In genomic region chr1:139161619-139162018, GRCm38 (mm10) we compare ENCODE assay signal across 12 mouse cellular contexts.
DNase-seq lines count a peak whose midpoint lies in the region; ATAC-seq and TF ChIP-seq lines count a peak whose summit lies in the region.
"Had no signal": no experiment of that assay in that cellular context is flagged by ENCODE, and none has a peak within 500 bp of the region (broad histone marks: within the 10 kb centered on the region; RNA-seq: fewer than 3 reads in every experiment).

No protein-coding gene starts in this region.

- no peaks in the 10 kb centered on the region for H3K4me1 ChIP-seq in embryonic facial prominence, embryonic 11.5 days (ENCODE audit: control insufficient read depth, insufficient read depth, low read length)
- H3K4me1 ChIP-seq in embryonic facial prominence, embryonic 10.5 days = no peaks in the 10 kb centered on the region
- H3K4me1 ChIP-seq in liver, postnatal 0 days (ENCODE audit: insufficient read depth) = no peaks in the 10 kb centered on the region
- H3K4me1 ChIP-seq in liver, embryonic 12.5 days = no peaks in the 10 kb centered on the region

- H3K36me3 ChIP-seq in embryonic facial prominence, embryonic 11.5 days (replicated peaks; ENCODE audit: control insufficient read depth, insufficient read depth, low read depth, low read length) = no peaks in the 10 kb centered on the region
- no peaks in the 10 kb centered on the region for H3K36me3 ChIP-seq in embryonic facial prominence, embryonic 10.5 days (replicated peaks)
- H3K36me3 ChIP-seq in liver, postnatal 0 days (replicated peaks; ENCODE audit: insufficient read depth, low read length) = peaks cover 2% of the 10 kb centered on the region; the same call in 1 of the 2 replicates
- H3K36me3 ChIP-seq in liver, embryonic 12.5 days = no peaks in the 10 kb centered on the region

- H3K4me2 ChIP-seq in embryonic facial prominence, embryonic 11.5 days (ENCODE audit: low read depth, low read length) = no peak overlapping the region
- H3K4me2 ChIP-seq in liver, postnatal 0 days (ENCODE audit: low read depth, low read length) = no peak overlapping the region
- no peak overlapping the region for H3K4me2 ChIP-seq in liver, embryonic 12.5 days
- H3K4me2 ChIP-seq: heart, embryonic 11.5 days had no signal

- no peak overlapping the region for H3K9ac ChIP-seq in embryonic facial prominence, embryonic 11.5 days (replicated peaks; ENCODE audit: low read length)
- no peak overlapping the region for H3K9ac ChIP-seq in liver, postnatal 0 days (replicated peaks)
- no peak overlapping the region for H3K9ac ChIP-seq in liver, embryonic 12.5 days

- DNase-seq in embryonic facial prominence, embryonic 11.5 days (ENCODE audit: low spot score) = peak; percentile 37
- DNase-seq in embryonic facial prominence, embryonic 10.5 days (ENCODE audit: low spot score) = no peak
- no peak for DNase-seq in liver, postnatal 0 days
- peak; percentile 47 for DNase-seq in retina, adult 2 months (ENCODE audit: low read depth, low spot score)
- DNase-seq in cerebellum, postnatal 14 days = no peak
- no peak for DNase-seq in urinary bladder, adult 2 months (ENCODE audit: low spot score)
- DNase-seq: cerebellum, adult 9-10 months; lung, postnatal 36 days; right cerebral cortex, postnatal 14 days had no signal

- ATAC-seq in embryonic facial prominence, embryonic 11.5 days (replicated peaks; ENCODE audit: insufficient number of reproducible peaks, low FRiP score, low TSS enrichment, low read depth) = 0 out of 2 replicates have a peak, but pooled peaks have one; percentile 29
- no peak for ATAC-seq in liver, postnatal 0 days
- ATAC-seq in liver, embryonic 12.5 days = no peak
- ATAC-seq in common myeloid progenitor, adult 5-6 weeks (replicated peaks; ENCODE audit: low read depth, poor library complexity, severe bottlenecking) = peak; percentile 66

- peak; percentile 36; the same call in 1 of the 2 replicates for TF ChIP-seq CTCF in liver, postnatal 0 days (IDR thresholded peaks at IDR 0.05; ENCODE audit: low read depth)

- no peaks in the 10 kb centered on the region for H3K27me3 ChIP-seq in embryonic facial prominence, embryonic 11.5 days (ENCODE audit: control insufficient read depth, insufficient read depth, low read length)
- no peaks in the 10 kb centered on the region for H3K27me3 ChIP-seq in embryonic facial prominence, embryonic 10.5 days (replicated peaks; ENCODE audit: low read depth, poor library complexity, severe bottlenecking)
- H3K27me3 ChIP-seq in liver, postnatal 0 days (ENCODE audit: insufficient read depth, low read length) = no peaks in the 10 kb centered on the region
- H3K27me3 ChIP-seq in liver, embryonic 12.5 days (replicated peaks) = no peaks in the 10 kb centered on the region

- TF ChIP-seq EP300 in liver, postnatal 0 days (IDR thresholded peaks at IDR 0.05; ENCODE audit: low read depth) = no peak

- no peak overlapping the region for H3K4me3 ChIP-seq in embryonic facial prominence, embryonic 11.5 days (ENCODE audit: low read depth, low read length)
- H3K4me3 ChIP-seq in embryonic facial prominence, embryonic 10.5 days = no peak overlapping the region
- no peak overlapping the region for H3K4me3 ChIP-seq in liver, postnatal 0 days (ENCODE audit: low read depth, low read length)
- no peak overlapping the region for H3K4me3 ChIP-seq in liver, embryonic 12.5 days

- H3K27ac ChIP-seq in embryonic facial prominence, embryonic 11.5 days (replicated peaks; ENCODE audit: low read depth, low read length) = no peak overlapping the region
- H3K27ac ChIP-seq in embryonic facial prominence, embryonic 10.5 days (replicated peaks) = no peak overlapping the region
- no peak overlapping the region for H3K27ac ChIP-seq in liver, postnatal 0 days (ENCODE audit: low read depth)
- no peak overlapping the region for H3K27ac ChIP-seq in liver, embryonic 12.5 days

- 58% methylated on average over 3 of the region's 3 CpGs for WGBS in embryonic facial prominence, embryonic 11.5 days
- 61% methylated on average over 3 of the region's 3 CpGs for WGBS in embryonic facial prominence, embryonic 10.5 days
- WGBS in liver, postnatal 0 days (ENCODE audit: insufficient replicate concordance) = 61% methylated on average over 3 of the region's 3 CpGs
- WGBS in liver, embryonic 12.5 days (ENCODE audit: insufficient replicate concordance) = 53% methylated on average over 3 of the region's 3 CpGs

- no peaks in the 10 kb centered on the region for H3K9me3 ChIP-seq in embryonic facial prominence, embryonic 11.5 days (replicated peaks; ENCODE audit: control insufficient read depth, low read length)
- H3K9me3 ChIP-seq in embryonic facial prominence, embryonic 10.5 days = no peaks in the 10 kb centered on the region
- H3K9me3 ChIP-seq in liver, postnatal 0 days (ENCODE audit: low read length) = no peaks in the 10 kb centered on the region
- no peaks in the 10 kb centered on the region for H3K9me3 ChIP-seq in liver, embryonic 12.5 days (replicated peaks)

Comparison
In these comparisons a context has a peak if more than half of its experiments do, and no peak if none do; other contexts are left out.
1. DNase-seq: peak in embryonic facial prominence, embryonic 11.5 days (single experiment) and retina, adult 2 months (single experiment); none in embryonic facial prominence, embryonic 10.5 days (single experiment), liver, postnatal 0 days (single experiment), cerebellum, postnatal 14 days (0 of 2) and urinary bladder, adult 2 months (single experiment).
2. ATAC-seq: peak in embryonic facial prominence, embryonic 11.5 days (single experiment) and common myeloid progenitor, adult 5-6 weeks (single experiment); none in liver, postnatal 0 days (single experiment) and liver, embryonic 12.5 days (single experiment).